Mouse (Mus musculus) heart, adult 9 months (tissue): ENCODE data around the gene Synrg.

ENCODE experiments used
- DNase-seq, 2 experiments: peaks; one replicate each; pipeline ENCODE4 v3.0.0; 2022; ENCODE audit warnings: low spot score in 2 of 2

Gene Synrg

GRCm38 (mm10) chr11:83963991-83964921 lies at the start of gene Synrg:
Gene Synrg, plus strand, starts transcription at chr11:83964428.
- peak; percentile 90 to 93 for DNase-seq

- no peak for DNase-seq
These were observed 49.7 kb upstream of the Synrg start for GRCm38 (mm10) chr11:83914501-83914900.

- DNase-seq: no peak
These were observed 41.6 kb upstream of the Synrg start for GRCm38 (mm10) chr11:83922600-83922999.

GRCm38 (mm10) chr11:83927097-83927496 lies 37.1 kb upstream of the Synrg start:
- no peak for DNase-seq

GRCm38 (mm10) chr11:83932506-83933106 lies 31.6 kb upstream of the Synrg start:
- DNase-seq: no peak

GRCm38 (mm10) chr11:83933376-83933775 lies 30.9 kb upstream of the Synrg start:
- DNase-seq: no peak

- DNase-seq: peak; percentile 12 to 57
These were observed 28.1 kb upstream of the Synrg start for GRCm38 (mm10) chr11:83935986-83936665.

GRCm38 (mm10) chr11:83938556-83938955 lies 25.7 kb upstream of the Synrg start:
- DNase-seq: no peak

GRCm38 (mm10) chr11:83941950-83942840 lies 22.0 kb upstream of the Synrg start, which contains the start of gene Ddx52:
Gene Ddx52, plus strand, starts transcription at chr11:83942062.
- DNase-seq: peak; percentile 80 to 88

GRCm38 (mm10) chr11:83956822-83957221 lies 7.4 kb upstream of the Synrg start:
- DNase-seq: no peak

GRCm38 (mm10) chr11:83961983-83962382 lies 2.2 kb upstream of the Synrg start:
- no peak for DNase-seq

GRCm38 (mm10) chr11:83967436-83968204 lies 3.4 kb downstream of the Synrg start:
- DNase-seq: no peak

GRCm38 (mm10) chr11:83968205-83968575 lies 4.0 kb downstream of the Synrg start:
- DNase-seq: no peak

GRCm38 (mm10) chr11:83969040-83969439 lies 4.8 kb downstream of the Synrg start:
- no peak for DNase-seq

GRCm38 (mm10) chr11:83974561-83975346 lies 10.5 kb downstream of the Synrg start:
- no peak for DNase-seq

- DNase-seq: no peak
These were observed 11.3 kb downstream of the Synrg start for GRCm38 (mm10) chr11:83975488-83975887.

- no peak for DNase-seq
These were observed 12.2 kb downstream of the Synrg start for GRCm38 (mm10) chr11:83976236-83976977.

- DNase-seq: no peak
These were observed 13.6 kb downstream of the Synrg start for GRCm38 (mm10) chr11:83977810-83978209.

GRCm38 (mm10) chr11:83979992-83980391 lies 15.8 kb downstream of the Synrg start:
- no peak for DNase-seq
